8 mouse cellular contexts compared by ENCODE assay signal in genomic region chr2:127444055-127444789, GRCm38 (mm10). TPM values are rescaled to one million over a fixed set of nuclear protein-coding genes. Genes with fewer than 3 reads are reported as not detected.
DNase-seq lines count a peak whose midpoint lies in the region; ATAC-seq and TF ChIP-seq lines count a peak whose summit lies in the region.

Fahd2a (minus strand) TSS chr2:127444565.

- peak within 1 kb of the TSS; percentile 82 for H3K4me3 ChIP-seq in hindbrain, embryonic 10.5 days
- H3K4me3 ChIP-seq in lung, postnatal 0 days (ENCODE audit: low read depth, low read length), result peak within 1 kb of the TSS; percentile 65

- H3K36me3 ChIP-seq in hindbrain, embryonic 10.5 days, result 0 out of 2 replicates have a peak, but pooled peaks cover 10% of the 10 kb centered on the region
- no peaks in the 10 kb centered on the region for H3K36me3 ChIP-seq in lung, postnatal 0 days (ENCODE audit: insufficient read depth, low read length)

- peak; percentile 99 for ATAC-seq in frontal cortex, adult (ENCODE audit: low TSS enrichment)
- ATAC-seq in lung, postnatal 0 days, result peak; percentile 93

- DNase-seq in MEL-GATA-1-ER (ENCODE audit: extremely low read depth, low read depth), result peak; percentile 89
- peak; percentile 91 for DNase-seq in cerebellum, adult 9-10 months
- DNase-seq in hindbrain, embryonic 10.5 days (ENCODE audit: low spot score), result peak; percentile 89
- DNase-seq in layer of hippocampus, adult 9-11 months, result peak; percentile 90
- peak; percentile 92 for DNase-seq in lung, postnatal 0 days (ENCODE audit: low spot score)
- peak; percentile 85 for DNase-seq in ovary, postnatal 14 days (ENCODE audit: low spot score)
- peak; percentile 92 for DNase-seq in thymus, postnatal 14 days

- 3% methylated on average over 37 of the region's 37 CpGs for WGBS in hindbrain, embryonic 10.5 days
- WGBS in lung, postnatal 0 days, result 3% methylated on average over 35 of the region's 37 CpGs

- TF ChIP-seq EP300 in lung, postnatal 0 days (IDR thresholded peaks at IDR 0.05), result no peak

- H3K9ac ChIP-seq in lung, postnatal 0 days (replicated peaks; ENCODE audit: low read depth), result peak within 1 kb of the TSS; percentile 55

- peak within 1 kb of the TSS; percentile 76 for H3K4me2 ChIP-seq in lung, postnatal 0 days (replicated peaks; ENCODE audit: low read depth, low read length)

- H3K27me3 ChIP-seq in hindbrain, embryonic 10.5 days (ENCODE audit: insufficient read depth, poor library complexity, severe bottlenecking), result peaks cover 6% of the 10 kb centered on the region; the same call in 1 of the 2 replicates
- H3K27me3 ChIP-seq in lung, postnatal 0 days (replicated peaks; ENCODE audit: insufficient read depth, low read length), result no peaks in the 10 kb centered on the region

- no peaks in the 10 kb centered on the region for H3K9me3 ChIP-seq in hindbrain, embryonic 10.5 days
- H3K9me3 ChIP-seq in lung, postnatal 0 days (ENCODE audit: low read length), result no peaks in the 10 kb centered on the region

- no peak for TF ChIP-seq CTCF in lung, postnatal 0 days (IDR thresholded peaks at IDR 0.05)

- H3K4me1 ChIP-seq in hindbrain, embryonic 10.5 days (replicated peaks), result peaks cover 19% of the 10 kb centered on the region
- peaks cover 11% of the 10 kb centered on the region; the same call in 1 of the 2 replicates for H3K4me1 ChIP-seq in lung, postnatal 0 days (ENCODE audit: insufficient read depth, low read depth, low read length)

- peak within 1 kb of the TSS; percentile 86 for H3K27ac ChIP-seq in hindbrain, embryonic 10.5 days
- peak within 1 kb of the TSS; percentile 22; the same call in 1 of the 2 replicates for H3K27ac ChIP-seq in lung, postnatal 0 days (ENCODE audit: low read length)

RNA-seq across cellular contexts. Expression of gene Fahd2a, which starts in this region (rescaled TPM):
- polyA plus RNA-seq in hindbrain, embryonic 10.5 days (2016; fragmentation: Nextera tagmentation; extraction: Ambion mirVana), result 20.5 and 27.1 TPM in 2 replicates
- polyA plus RNA-seq in lung, postnatal 0 days (2015; fragmentation: Nextera tagmentation; extraction: Ambion mirVana), result 17.0 and 20.0 TPM in 2 replicates

Comparison
In these comparisons a context has a peak if more than half of its experiments do, and no peak if none do; other contexts are left out.
1. Peak in every context shown above with its lines: DNase-seq, ATAC-seq, H3K4me3 ChIP-seq and H3K27ac ChIP-seq.